Mouse (Mus musculus) left cerebral cortex, postnatal 14 days (tissue): ENCODE results near the gene Gm42742. TPM values are rescaled to one million over a fixed set of nuclear protein-coding genes. Genes with fewer than 3 reads are reported as not detected.

Experiments used
- DNase-seq, 2 experiments: peaks; one replicate each; pipeline ENCODE4 v3.0.0; 2021 to 2022; ENCODE audit warnings: low spot score in 2 of 2, mixed read lengths in 1 of 2
- intact Hi-C: fragments of 180-260 bp; cut with DNase I; formaldehyde crosslinking; loops from one replicate; pipeline ENCODE4 v1.15.1; 2025
- total RNA-seq, 2 experiments: library from RNA; stranded (reverse); gene quantifications; 2 replicates each; pipeline ENCODE4 v1.2.3; 2021

The Gm42742 gene
- total RNA-seq, 2 experiments from 2014 or later: 33.6 to 43.7 TPM

DNA sequence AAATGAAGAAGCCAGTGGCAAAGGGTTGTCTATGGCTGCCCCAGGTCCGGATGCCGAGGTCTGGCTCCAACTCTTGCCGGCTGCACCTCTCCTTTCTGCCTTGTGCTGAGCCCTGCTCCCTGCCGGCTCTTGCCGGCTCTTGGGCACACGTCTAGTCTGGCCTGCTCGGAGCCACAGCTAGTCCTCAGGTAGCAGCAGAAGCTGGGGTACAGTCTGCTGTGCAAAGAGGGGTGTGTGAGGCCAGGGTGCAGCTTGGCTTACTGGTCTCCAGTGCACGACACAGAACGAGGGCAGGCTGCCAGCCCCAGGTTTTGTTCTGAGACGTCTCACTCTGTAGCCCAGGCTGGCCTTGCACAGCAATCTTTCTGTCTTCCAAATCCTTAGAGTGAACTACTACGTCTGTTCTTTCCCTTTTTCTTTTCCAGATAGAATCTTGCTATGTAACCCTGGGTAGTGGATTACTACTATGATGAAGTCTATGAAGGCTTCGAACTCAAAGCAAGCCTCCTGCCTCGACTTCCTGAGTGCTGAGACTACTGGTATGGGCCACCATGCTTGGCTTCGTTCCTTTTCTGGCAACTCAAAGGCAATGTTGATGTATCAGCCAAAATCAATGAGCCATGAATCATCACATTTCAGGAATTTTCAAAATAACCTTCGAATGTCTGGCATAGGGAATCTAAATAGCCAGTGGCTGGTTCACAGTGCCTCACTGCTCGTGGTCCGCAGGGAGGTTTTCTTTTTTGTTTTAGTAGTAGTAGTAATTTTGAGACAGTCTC, 11.4 kb downstream of the Gm42742 start:
- DNase-seq: no peak
- intact Hi-C loops: no loop called here

GRCm38 (mm10) chr7:127008239-127009019, 12.5 kb downstream of the Gm42742 start:
- DNase-seq: peak; percentile 58 to 61
- intact Hi-C loops: no loop called here

- intact Hi-C loops: no loop called here
- DNase-seq: no peak
Measured at GRCm38 (mm10) chr7:127007313-127008024, 13.4 kb downstream of the Gm42742 start.

- intact Hi-C loops: no loop called here
Measured at GRCm38 (mm10) chr7:127004122-127004875, 16.6 kb downstream of the Gm42742 start.

GRCm38 (mm10) chr7:127003620-127004019, 17.3 kb downstream of the Gm42742 start:
- intact Hi-C loops: no loop called here
- DNase-seq: no peak

More at GRCm38 (mm10) chr7:127004122-127004875, 16.6 kb downstream of the Gm42742 start:
- no peak for DNase-seq

GRCm38 (mm10) chr7:126999568-126999967, 21.3 kb downstream of the Gm42742 start:
- intact Hi-C loops: no loop called here
- DNase-seq: no peak

DNA sequence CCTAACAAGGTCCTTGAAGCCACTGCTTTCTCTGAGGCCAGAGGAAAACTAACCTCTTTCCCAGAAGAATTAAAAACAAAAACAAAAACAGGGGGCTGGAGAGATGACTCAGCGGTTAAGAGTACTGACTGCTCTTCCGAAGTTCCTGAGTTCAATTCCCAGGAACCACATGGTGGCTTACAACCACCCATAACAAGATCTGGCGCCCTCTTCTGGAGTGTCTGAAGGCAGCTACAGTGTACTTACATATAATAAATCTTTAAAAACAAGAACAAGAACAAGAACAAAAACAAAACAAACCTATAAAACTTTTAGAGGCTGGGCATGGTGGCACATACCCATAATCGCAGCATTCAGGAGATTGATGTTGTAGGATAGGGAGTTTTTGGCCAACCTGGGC, 24.4 kb downstream of the Gm42742 start:
- intact Hi-C loops: no loop called here
- no peak for DNase-seq

- intact Hi-C loops: no loop called here
- no peak for DNase-seq
Measured at GRCm38 (mm10) chr7:126988816-126989215, 32.1 kb downstream of the Gm42742 start.

GRCm38 (mm10) chr7:126986319-126986718, 34.6 kb downstream of the Gm42742 start:
- DNase-seq: peak in 1 of 2 experiments; percentile 52
- intact Hi-C loops: no loop called here

DNA sequence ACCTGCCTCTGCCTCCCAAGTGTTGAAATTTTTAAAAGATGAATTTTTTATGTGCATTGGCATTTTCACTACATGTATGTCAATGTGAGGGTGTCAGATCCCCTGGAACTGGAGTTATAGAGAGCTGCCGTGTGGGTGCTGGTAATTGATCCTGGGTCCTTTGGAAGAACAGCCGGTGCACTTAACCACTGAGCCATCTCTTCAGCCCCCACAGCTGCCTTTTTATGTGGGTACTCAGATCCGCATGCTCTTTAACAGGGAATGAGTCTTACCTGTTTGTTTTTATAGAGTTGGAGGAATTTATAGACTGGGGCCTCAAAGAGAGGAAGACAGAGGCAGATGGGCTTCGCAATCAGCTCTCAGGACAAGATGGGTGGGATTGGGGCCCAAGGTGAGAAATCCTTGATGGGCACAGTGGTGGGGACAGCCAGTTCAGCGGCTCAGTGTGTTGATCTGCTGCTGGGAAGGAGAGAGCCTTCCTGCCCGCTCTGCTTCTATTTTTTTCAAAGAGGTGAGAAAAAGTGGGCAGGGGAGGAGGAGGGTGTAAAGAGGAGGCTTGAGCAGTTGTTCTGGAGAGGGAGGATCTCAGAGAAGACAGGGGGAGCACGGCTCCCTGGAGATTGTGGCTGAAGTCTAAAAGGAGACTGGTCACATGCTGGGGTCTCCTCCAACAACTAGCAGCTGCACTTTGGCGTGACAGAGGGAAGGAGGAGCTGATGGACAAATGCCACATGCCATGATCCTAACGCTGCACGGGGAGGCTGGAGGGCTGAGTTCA, 36.0 kb downstream of the Gm42742 start:
- intact Hi-C loops: no loop called here
- DNase-seq: no peak

DNA sequence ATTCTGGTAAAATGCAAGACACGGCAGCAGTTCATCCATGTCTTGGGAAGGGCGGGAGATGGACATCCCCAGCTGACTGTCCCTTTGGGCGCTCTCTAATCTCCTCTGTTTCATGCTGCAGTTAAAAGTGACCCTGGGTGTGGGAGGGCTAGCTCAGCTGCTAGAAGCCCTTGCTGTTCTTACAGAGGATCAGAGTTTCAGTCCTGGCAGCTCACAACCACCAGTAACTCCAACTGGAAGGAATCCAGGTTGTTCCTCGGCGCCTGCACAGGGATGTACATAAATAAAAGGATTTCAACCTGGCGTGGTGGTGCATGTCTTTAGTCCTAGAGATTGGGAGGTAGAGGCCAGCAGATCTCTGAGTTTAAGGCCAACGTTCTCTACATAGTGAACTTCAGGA, 37.8 kb downstream of the Gm42742 start:
- DNase-seq: no peak
- intact Hi-C loops: no loop called here

- intact Hi-C loops: no loop called here
- no peak for DNase-seq
Measured at GRCm38 (mm10) chr7:126982054-126982453, 38.8 kb downstream of the Gm42742 start.

DNA sequence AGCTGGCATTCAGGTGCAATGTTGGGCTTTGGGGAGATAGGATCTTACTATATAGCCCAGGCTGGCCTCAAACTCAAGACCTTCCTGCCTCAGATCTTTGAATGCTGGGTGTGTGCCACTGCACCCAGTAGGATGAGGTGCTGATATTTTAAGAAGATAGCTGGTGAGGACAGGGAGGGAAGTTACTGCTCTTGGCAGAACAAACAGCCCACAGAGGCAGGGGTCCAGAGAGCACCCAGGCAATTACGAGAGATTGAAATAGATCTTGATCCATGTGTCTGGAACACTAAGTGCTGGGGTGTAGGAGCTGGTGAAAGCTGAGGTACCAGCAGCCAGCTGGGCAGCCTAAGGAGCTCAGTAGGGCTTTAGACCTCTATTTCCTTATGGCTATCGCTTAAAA, 39.3 kb downstream of the Gm42742 start:
- no peak for DNase-seq
- intact Hi-C loops: no loop called here

GRCm38 (mm10) chr7:126978841-126979240, 42.1 kb downstream of the Gm42742 start:
- intact Hi-C loops: loop anchor here (5.0 kb wide), 1 partner anchor 38 kb away; the partner anchor contains the start of genes Pagr1a and Pagr1b
- DNase-seq: no peak

- no peak for DNase-seq
- intact Hi-C loops: loop anchor here (5.0 kb wide), 1 partner anchor 40 kb away; the partner anchor contains the start of genes Pagr1a and Pagr1b
Measured at GRCm38 (mm10) chr7:126976878-126977459, 43.9 kb downstream of the Gm42742 start.

GRCm38 (mm10) chr7:126975950-126976866, 44.7 kb downstream of the Gm42742 start, which contains the start of gene Cdiptos:
Cdiptos (minus strand) TSS chr7:126976098.
- DNase-seq: peak; percentile 97 to 98
- intact Hi-C loops: loop anchor here (5.0 kb wide), 1 partner anchor 41 kb away; the partner anchor contains the start of genes Pagr1a and Pagr1b

DNA sequence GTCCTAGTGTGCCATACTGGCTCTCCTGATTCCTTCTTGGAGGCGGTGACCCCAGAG, 45.2 kb downstream of the Gm42742 start, which contains the start of gene Cdipt:
Cdipt (plus strand) TSS at position 22 of the 57 bp plus-strand sequence.
- no peak for DNase-seq
- intact Hi-C loops: loop anchor here (5.0 kb wide), 1 partner anchor 42 kb away; the partner anchor contains the start of genes Pagr1a and Pagr1b
